Mouse (Mus musculus) bone marrow macrophage, adult 2 months (primary cell): ENCODE measurements at regions not wholly inside any gene's neighbourhood (a gene's known extent, or its start where the extent isn't known, plus 50 kb on each side); places are given as distances from the start of the nearest gene placed in this dataset.

ENCODE experiments used
- CTCF ChIP-seq: IDR thresholded peaks from 2 replicates; pipeline ENCODE4 v1.5.1; 2012; ENCODE audit warnings: low read depth, mild to moderate bottlenecking, low read length, moderate library complexity
- POLR2A ChIP-seq: IDR thresholded peaks from 2 replicates; pipeline ENCODE4 v1.6.1; 2012; ENCODE audit warnings: mild to moderate bottlenecking, low read depth, low read length, borderline replicate concordance

DNA sequence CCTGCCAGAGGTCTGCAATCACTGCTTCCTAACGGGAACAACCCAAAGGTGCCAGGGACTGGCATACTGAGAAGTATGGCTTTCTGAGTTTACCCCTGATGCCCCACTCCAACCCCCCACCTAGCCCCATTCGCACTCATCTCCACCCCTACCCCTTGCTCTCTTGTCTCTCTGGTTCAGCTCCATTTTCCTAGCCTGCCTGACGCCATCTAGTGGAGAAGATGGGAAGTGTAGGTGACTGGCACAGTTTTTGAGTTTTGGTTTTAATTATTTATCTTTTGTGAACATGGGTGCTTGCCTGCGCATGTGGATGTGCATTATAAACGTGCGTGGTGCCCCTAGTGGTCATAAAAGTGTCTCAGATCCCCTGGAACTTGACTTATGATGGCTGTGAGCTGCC is 352.3 kb upstream of the Hs6st1 start:
- TF ChIP-seq POLR2A: no peak
- TF ChIP-seq CTCF: no peak; the same call in 1 of the 2 replicates
